Mouse (Mus musculus): ENCODE measurements around the gene Tnk2.

Gene Tnk2

DNA sequence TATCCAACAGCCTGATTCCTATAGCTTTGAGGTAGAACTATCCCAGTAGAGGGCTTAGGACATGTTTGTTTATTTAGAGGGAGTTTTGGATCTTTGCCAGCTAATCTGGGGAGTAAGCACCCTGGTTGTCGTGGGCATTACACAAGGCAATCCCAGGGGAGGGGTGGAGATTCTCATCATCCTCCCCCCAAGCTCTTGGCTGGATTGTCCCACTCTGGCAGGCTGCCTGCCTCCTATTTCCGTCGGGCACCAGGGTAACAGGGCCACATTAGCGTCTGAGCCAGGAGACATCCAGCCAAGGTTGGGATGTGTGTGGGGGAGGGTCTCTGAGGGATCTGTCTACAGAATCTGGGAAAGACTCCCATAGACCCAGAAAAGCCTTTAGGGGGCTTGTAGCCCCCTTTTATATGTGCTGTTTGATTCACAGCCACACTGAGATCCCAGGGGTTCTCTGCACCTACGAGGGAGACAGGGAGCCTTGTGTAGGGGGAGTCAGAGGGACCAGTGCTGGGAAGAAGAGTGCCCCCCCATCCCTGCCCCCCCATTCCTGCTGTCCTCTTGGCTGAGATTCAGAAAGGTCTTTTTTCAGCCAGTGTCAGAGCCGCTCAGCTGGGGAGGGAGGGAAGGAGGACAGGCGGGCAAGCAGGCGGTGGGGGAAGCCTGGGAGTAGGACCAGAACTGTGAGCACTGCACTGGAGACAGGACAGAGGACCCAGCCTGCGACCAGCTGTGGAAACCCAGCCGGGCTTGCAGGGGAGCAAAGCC, 17.1 kb downstream of the Tnk2 start:
- peak; percentile 56 for DNase-seq

DNA sequence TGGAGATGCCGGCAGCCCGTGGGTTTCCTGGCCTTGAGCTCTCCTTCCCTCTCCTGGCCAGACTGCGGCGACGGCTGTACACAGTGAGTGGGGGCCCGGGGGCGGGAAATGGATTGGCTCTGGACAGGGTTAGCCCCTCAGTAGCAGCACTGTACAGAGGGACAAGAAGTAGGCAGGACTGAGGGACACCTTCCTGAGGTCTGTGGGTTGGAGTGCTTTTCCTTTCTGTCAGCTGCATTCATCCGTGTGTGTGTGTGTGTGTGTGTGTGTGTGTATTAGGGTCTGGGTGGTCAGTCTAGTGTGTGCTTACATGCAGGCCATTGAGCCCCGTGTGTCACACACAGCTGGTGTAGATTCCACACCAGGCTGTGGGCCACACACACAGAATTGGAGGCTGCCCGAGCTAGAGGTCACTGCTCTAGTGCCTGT, 17.8 kb downstream of the Tnk2 start:
- no peak for DNase-seq

DNA sequence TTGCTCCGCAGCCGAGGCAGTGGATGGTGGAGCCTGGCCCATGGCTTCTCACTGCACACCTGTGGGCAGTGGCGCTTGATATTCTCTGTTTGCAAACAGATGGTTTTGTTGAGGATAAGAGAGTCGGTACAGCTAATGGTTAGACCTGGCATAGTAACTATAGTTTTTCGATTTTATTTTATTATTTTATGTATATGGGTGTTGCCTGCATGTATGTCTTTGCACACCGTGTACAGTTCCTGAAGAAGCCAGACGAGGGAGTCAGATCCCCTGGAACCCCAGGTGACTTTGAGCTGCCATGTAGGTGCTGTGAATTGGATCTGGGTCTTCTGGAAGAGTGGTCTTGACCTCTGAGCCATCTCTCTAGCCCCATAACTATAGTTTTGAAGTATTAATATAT, 18.7 kb downstream of the Tnk2 start:
- DNase-seq = no peak

DNA sequence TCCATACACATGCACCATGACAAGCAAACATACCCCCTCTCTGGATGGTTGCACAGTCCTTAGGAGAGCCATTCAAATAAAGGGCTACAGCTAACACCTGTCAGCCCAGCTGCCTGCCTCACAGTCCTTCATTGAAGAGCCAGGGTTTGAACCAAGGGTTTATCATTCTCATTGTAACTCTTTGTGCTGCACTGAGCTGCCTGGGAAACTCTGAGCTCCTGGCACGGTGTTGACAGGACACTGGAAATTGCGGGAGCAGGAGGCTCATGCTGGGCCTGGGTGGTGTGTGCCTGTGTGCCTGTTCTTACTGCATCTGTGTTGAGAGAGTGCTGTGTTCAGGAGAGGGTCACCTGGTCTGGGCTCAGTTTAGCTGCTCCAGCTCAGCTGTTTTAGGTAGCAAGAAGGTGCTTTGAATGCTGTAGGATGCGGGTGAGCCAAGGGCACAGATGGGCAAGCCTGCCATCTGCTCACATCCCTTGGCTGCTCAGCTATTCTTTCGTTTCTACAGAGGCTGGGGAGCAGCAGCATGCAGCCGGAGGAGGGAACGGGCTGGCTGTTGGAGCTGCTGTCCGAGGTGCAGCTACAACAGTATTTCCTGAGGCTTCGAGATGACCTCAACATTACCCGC, 19.7 kb downstream of the Tnk2 start:
- no peak for DNase-seq

- no peak for DNase-seq
These were observed 20.5 kb downstream of the Tnk2 start for GRCm38 (mm10) chr16:32664211-32664610.

DNA sequence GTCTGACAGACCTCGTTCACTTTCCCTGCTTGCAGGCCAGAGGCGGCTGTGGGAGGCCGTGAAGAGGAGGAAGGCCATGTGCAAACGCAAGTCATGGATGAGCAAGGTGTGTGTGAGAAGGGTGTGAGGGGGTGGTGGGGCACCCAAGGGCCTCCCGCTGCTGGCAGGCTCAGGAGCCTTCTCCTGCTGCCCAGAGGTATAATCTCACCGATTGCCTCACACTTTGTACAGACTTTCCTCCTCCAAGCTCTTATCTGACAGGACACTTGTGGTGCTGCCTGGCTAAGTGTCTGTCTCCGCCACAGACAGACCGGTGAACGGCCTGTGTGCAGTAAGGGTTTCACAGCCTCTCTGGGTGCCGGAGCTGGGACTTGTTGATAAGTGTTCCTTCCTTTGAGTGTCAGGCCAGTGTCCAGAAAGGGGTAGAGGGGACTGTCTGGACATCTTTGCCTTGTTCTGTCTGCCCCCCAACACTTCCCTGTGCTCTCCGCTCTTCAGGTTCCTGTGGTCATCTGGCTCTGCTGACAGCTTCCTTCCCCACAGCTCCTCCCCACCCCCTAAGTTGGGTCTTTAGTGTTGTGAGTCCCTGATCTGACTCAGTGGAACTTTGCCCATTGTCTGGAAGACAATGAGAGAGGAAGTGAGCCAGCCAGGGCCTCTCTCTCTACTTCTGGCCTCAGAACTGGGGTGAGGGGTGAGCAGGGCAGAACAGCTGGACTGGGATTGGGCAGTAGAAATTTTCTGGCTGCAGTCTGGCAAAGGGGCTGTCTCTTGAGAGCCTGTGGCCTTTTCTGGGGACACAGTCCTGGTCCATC, 22.4 kb downstream of the Tnk2 start:
- DNase-seq = no peak

DNA sequence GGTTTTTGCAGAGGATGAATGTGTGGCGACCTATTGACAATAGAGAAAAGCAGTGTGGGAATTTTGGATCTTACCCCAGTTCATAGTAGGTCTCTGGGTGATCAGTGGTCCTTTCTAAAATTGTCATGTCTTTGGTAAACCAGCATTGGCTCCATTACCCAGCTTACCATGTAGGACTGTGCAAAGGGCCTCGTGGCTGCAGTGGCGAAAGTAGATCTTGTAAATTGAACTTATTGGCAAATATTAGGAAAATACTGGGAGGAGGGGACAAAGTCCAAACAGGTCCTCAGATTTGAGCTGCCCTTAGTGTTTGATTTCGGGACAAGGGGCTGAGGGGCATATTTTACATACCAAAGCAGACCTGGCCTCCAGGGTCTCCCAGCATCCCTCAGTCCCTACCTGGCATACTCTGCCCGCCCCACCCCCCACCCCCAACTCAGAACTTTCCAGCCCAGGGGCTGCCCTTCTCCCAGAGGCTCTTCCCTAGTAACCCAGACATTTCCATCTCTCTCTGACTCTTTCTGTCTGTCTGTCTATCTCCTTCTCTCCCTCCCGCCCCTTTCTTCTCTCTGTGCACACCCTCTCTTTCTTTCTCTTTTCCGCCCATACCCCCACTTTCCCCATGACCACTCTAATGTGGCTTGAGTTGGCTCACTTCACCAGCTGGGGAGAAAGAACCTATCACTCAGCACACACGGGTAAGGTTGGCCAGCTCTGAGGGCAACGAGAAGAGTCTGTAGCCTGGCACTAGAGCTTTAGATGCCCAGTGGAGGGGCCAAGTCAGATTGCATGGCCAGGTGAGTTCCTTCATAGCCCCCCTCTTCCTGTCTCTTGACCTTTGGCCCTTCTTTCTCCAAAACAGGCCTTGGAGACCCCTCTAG, 23.2 kb downstream of the Tnk2 start:
- no peak for DNase-seq

DNA sequence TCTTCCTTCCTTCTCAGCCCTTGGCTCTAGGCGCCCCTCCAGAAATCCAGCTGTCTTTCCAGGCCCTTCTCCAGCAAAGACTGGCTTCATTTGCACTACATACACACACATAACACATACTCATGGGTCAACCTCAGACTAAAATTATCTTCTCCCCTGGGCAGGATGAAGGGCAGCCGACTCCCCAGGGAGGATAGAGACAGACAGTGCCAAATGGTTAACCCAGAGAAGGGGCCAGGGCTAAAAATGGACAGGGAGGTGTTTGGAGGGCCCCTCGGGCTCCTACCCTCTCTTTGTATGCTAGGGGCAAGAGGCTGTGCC, 23.8 kb downstream of the Tnk2 start:
- DNase-seq = no peak

- no peak for DNase-seq
These were observed 24.4 kb downstream of the Tnk2 start for GRCm38 (mm10) chr16:32668030-32668429.

GRCm38 (mm10) chr16:32668472-32668871, 24.8 kb downstream of the Tnk2 start:
- no peak for DNase-seq

DNA sequence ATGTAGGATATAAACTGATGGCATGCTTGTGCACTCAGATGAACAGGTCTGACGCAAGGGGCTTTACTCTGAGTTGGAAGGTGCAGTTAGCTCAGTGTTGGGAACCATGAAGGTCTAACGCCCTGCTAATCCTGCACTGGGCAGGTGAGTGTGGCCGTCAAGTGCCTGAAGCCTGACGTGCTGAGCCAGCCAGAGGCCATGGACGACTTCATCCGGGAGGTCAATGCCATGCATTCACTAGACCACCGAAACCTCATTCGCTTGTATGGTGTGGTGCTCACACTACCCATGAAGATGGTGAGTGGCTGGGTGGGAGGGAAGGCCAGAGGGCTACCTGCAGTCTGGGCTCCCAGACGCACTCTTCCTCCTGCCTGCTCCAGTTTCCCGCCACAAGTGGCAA, 25.6 kb downstream of the Tnk2 start:
- no peak for DNase-seq

- no peak for DNase-seq
These were observed 26.9 kb downstream of the Tnk2 start for GRCm38 (mm10) chr16:32670354-32671124.

- DNase-seq = no peak
These were observed 27.7 kb downstream of the Tnk2 start for GRCm38 (mm10) chr16:32671206-32671887.

DNA sequence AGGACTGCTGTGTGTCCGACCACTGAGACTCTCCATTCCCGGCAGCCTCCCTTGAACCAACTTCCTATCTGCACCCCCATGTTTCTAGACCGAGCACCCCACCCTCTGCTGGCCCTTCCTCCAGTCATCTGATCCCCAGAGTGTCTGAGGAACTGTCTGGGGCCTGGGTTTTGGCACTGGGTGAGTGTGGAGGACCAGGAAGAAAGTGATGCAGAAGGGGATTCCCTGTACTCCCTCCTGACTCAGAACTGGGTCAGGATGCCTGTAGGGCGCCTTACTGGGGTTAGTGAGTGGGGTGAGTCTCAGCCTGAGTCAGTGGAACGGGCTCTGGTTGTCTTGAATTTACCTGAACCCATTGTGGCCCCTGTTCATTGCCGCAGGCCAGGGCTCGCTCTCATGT, 28.6 kb downstream of the Tnk2 start:
- DNase-seq = no peak

- peak; percentile 67 for DNase-seq
These were observed 29.3 kb downstream of the Tnk2 start for GRCm38 (mm10) chr16:32672861-32673560.

- no peak for DNase-seq
These were observed 30.6 kb downstream of the Tnk2 start for GRCm38 (mm10) chr16:32674121-32674740.

DNA sequence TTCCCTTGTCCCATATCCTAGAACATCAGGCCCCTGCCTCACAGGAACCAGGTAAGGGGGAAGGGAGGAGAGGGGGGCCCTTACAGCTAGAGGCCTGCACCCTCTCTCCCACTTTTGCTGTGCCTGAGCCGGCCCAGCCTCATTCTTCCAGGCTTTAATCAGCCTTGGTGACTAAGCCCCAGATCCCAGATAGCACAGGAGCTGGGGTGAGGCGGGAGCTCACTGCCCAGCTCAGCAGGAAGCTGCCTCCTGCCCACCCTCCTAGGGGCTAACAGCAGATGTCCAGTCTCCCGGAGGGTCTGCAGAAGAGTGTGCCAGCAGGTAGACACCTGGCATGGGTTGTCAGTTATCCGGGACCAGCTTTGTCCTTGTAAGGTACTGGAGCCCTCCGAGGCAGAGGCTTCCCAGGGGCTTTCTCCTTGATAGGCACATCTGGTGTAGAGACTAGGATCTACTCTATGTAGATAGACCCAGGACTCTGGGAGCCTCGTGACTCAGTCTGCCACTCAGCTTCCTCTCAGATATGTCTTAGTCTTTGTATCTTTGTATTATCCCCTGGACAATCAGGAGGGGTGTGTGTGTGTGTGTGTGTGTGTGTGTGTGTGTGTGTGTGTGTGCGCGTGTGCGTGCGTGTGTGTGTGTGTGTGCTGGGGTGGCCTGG, 33.5 kb downstream of the Tnk2 start:
- DNase-seq = no peak

- DNase-seq = no peak
These were observed 34.2 kb downstream of the Tnk2 start for GRCm38 (mm10) chr16:32677903-32678302.

- no peak for DNase-seq
These were observed 35.1 kb downstream of the Tnk2 start for GRCm38 (mm10) chr16:32678812-32679211.

GRCm38 (mm10) chr16:32679976-32680375, 36.3 kb downstream of the Tnk2 start:
- no peak for DNase-seq
